Mouse (Mus musculus): ENCODE data around the gene Rreb1.

GRCm38 (mm10) chr13:37913963-37914362 is 135.8 kb downstream of the Rreb1 start:
- TF ChIP-seq CTCF (IDR thresholded peaks at IDR 0.05; ENCODE audit: control insufficient read depth, insufficient read depth, insufficient replicate concordance, low read depth, low read length) (no peak), POLR2A (IDR thresholded peaks at IDR 0.05; ENCODE audit: control insufficient read depth, low read depth, low read length) (no peak)
